15 mouse cellular contexts compared by ENCODE assay signal in the genomic region with DNA sequence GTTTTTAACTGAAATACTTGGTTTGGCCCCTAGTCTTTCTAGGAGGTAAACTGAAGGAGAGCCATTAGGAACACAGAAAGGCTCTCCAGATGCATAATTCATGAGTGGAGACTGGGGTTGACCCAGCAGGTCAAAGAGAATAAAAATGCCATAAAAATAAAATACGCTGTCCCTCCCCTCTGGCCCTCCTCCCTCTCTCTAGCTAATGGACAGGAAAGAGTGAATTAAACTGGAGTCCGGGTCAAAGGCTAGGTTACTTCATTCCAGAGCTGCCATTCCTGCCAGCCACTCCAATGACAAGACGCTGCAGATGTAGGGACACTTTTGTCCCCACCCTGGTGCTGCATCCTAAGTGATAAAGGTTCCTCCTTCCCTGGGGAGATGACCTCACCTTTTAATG.
DNase-seq lines count a peak whose midpoint lies in the region; ATAC-seq and TF ChIP-seq lines count a peak whose summit lies in the region.
"Had no signal": no experiment of that assay in that cellular context is flagged by ENCODE, and none has a peak within 500 bp of the region (broad histone marks: within the 10 kb centered on the region; RNA-seq: fewer than 3 reads in every experiment).

No protein-coding gene starts in this region.

- no peaks in the 10 kb centered on the region for H3K27me3 ChIP-seq in stomach, embryonic 15.5 days (replicated peaks)
- H3K27me3 ChIP-seq in stomach, postnatal 0 days (ENCODE audit: control insufficient read depth, insufficient read depth, low read length): no peaks in the 10 kb centered on the region
- no peaks in the 10 kb centered on the region for H3K27me3 ChIP-seq in stomach, embryonic 16.5 days (ENCODE audit: control insufficient read depth, insufficient read depth, low read length)

- no peak for TF ChIP-seq EP300 in stomach, postnatal 0 days (optimal IDR thresholded peaks at IDR 0.05)

- H3K9me3 ChIP-seq in stomach, embryonic 15.5 days: no peaks in the 10 kb centered on the region
- no peaks in the 10 kb centered on the region for H3K9me3 ChIP-seq in stomach, postnatal 0 days (ENCODE audit: control insufficient read depth, low read length)
- no peaks in the 10 kb centered on the region for H3K9me3 ChIP-seq in stomach, embryonic 16.5 days (replicated peaks; ENCODE audit: control insufficient read depth, low read length)
- H3K9me3 ChIP-seq: heart, embryonic 12.5 days; lung, embryonic 15.5 days; neural tube, embryonic 13.5 days had no signal

- intact Hi-C loops in heart, postnatal 36 days (cut with DNase I): loop anchor here (5.0 kb wide), 2 partner anchors 243 to 723 kb away; no protein-coding TSS in a partner anchor

- peak overlapping the region; percentile 9; the same call in 1 of the 2 replicates for H3K4me2 ChIP-seq in stomach, embryonic 15.5 days
- H3K4me2 ChIP-seq in stomach, postnatal 0 days (replicated peaks; ENCODE audit: low read depth): no peak overlapping the region
- H3K4me2 ChIP-seq in stomach, embryonic 16.5 days (ENCODE audit: low read depth, low read length): peak overlapping the region; percentile 38; the same call in 1 of the 2 replicates
- H3K4me2 ChIP-seq: neural tube, embryonic 13.5 days had no signal

- no peak for DNase-seq in stomach, postnatal 0 days (ENCODE audit: low spot score)
- peak; percentile 18 for DNase-seq in kidney, adult 18-20 months
- DNase-seq in kidney, postnatal 4 days: peak; percentile 27 to 48
- DNase-seq in heart, postnatal 36 days: no peak
- no peak for DNase-seq in layer of hippocampus, postnatal 25 days (ENCODE audit: extremely low spot score in 1 of 2, low spot score in 1 of 2)
- no peak for DNase-seq in spleen, postnatal 10 days (ENCODE audit: low spot score in 2 of 2)
- DNase-seq: cerebellum, adult 2 months; gastrocnemius, postnatal 10 days; thymus, adult 18-20 months had no signal

- 38% methylated on average over 3 of the region's 3 CpGs for WGBS in stomach, embryonic 15.5 days
- 30% methylated on average over 3 of the region's 3 CpGs for WGBS in stomach, postnatal 0 days
- 41% methylated on average over 3 of the region's 3 CpGs for WGBS in stomach, embryonic 16.5 days

- H3K36me3 ChIP-seq in stomach, embryonic 15.5 days: no peaks in the 10 kb centered on the region
- H3K36me3 ChIP-seq in stomach, postnatal 0 days (ENCODE audit: control insufficient read depth, insufficient read depth, low read length): no peaks in the 10 kb centered on the region
- no peaks in the 10 kb centered on the region for H3K36me3 ChIP-seq in stomach, embryonic 16.5 days (ENCODE audit: control insufficient read depth, insufficient read depth, low read length)
- H3K36me3 ChIP-seq: heart, embryonic 12.5 days; lung, embryonic 15.5 days; neural tube, embryonic 13.5 days had no signal

- H3K9ac ChIP-seq in stomach, embryonic 15.5 days: no peak overlapping the region
- no peak overlapping the region for H3K9ac ChIP-seq in stomach, postnatal 0 days (ENCODE audit: low read length)
- no peak overlapping the region for H3K9ac ChIP-seq in stomach, embryonic 16.5 days (ENCODE audit: low read length)
- H3K9ac ChIP-seq: heart, embryonic 12.5 days; lung, embryonic 15.5 days; neural tube, embryonic 13.5 days had no signal

- no peak for ATAC-seq in stomach, embryonic 15.5 days (ENCODE audit: insufficient read depth, low FRiP score, low read depth)
- no peak for ATAC-seq in stomach, postnatal 0 days (ENCODE audit: low FRiP score, low TSS enrichment)
- ATAC-seq in stomach, embryonic 16.5 days (ENCODE audit: insufficient read depth, low FRiP score): no peak
- ATAC-seq: hindbrain, postnatal 0 days had no signal

- no peak overlapping the region for H3K27ac ChIP-seq in stomach, embryonic 15.5 days
- no peak overlapping the region for H3K27ac ChIP-seq in stomach, postnatal 0 days (replicated peaks)
- H3K27ac ChIP-seq in stomach, embryonic 16.5 days (ENCODE audit: low read length): no peak overlapping the region
- H3K27ac ChIP-seq: hindbrain, postnatal 0 days; lung, embryonic 15.5 days; neural tube, embryonic 13.5 days had no signal

- peaks cover 5% of the 10 kb centered on the region; the same call in 1 of the 2 replicates for H3K4me1 ChIP-seq in stomach, embryonic 15.5 days
- 0 out of 2 replicates have a peak, but pooled peaks cover 3% of the 10 kb centered on the region for H3K4me1 ChIP-seq in stomach, postnatal 0 days (replicated peaks; ENCODE audit: control insufficient read depth, insufficient read depth)
- H3K4me1 ChIP-seq in stomach, embryonic 16.5 days (ENCODE audit: control insufficient read depth, insufficient read depth, low read length): peaks cover 9% of the 10 kb centered on the region

- no peak for TF ChIP-seq CTCF in stomach, postnatal 0 days (IDR thresholded peaks at IDR 0.05; ENCODE audit: low read depth)

- H3K4me3 ChIP-seq in stomach, embryonic 15.5 days (replicated peaks): no peak overlapping the region
- H3K4me3 ChIP-seq in stomach, postnatal 0 days (ENCODE audit: low read depth, low read length): no peak overlapping the region
- H3K4me3 ChIP-seq in stomach, embryonic 16.5 days (replicated peaks; ENCODE audit: low read length): no peak overlapping the region
- H3K4me3 ChIP-seq: heart, embryonic 12.5 days; lung, embryonic 15.5 days; neural tube, embryonic 13.5 days had no signal

Comparison
In these comparisons a context has a peak if more than half of its experiments do, and no peak if none do; other contexts are left out.
1. DNase-seq: peak in kidney, adult 18-20 months (single experiment) and kidney, postnatal 4 days (2 of 2); none in stomach, postnatal 0 days (single experiment), heart, postnatal 36 days (0 of 2), layer of hippocampus, postnatal 25 days (0 of 2) and spleen, postnatal 10 days (0 of 2).